Mouse (Mus musculus) induced T-regulatory cell, adult 2 months (primary cell): Measurements from ENCODE around the gene Gm11077.

Experiments
- DNase-seq: peaks from one replicate; pipeline ENCODE4 v3.0.0-alpha.2; 2012; ENCODE audit warnings: low read depth

Gm11077 gene

GRCm38 (mm10) chr6:140729272-140729671, at the start of gene Gm11077:
TSS of gene Gm11077 (plus strand) at chr6:140729284.
- DNase-seq, result no peak

DNA sequence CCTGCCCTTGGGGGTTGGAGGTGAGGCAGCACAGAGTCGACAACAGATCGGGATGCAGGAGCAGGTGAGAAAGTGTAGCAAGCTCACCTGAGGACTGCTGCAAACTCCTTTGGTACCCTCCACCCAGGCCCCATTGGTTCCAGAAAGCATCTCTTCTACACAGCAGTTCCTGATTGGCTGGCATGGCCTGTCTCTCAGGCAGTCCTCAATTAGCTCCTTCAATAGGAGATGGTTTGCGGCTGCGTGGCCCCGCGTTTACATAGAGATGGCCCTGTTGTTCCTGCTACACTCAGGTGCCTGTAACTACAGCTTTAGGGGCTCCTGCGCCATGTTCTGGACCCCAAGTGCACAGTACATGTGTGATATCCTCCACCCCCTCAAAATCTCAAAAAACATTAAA, 48.4 kb upstream of the Gm11077 start:
- DNase-seq, result no peak

DNA sequence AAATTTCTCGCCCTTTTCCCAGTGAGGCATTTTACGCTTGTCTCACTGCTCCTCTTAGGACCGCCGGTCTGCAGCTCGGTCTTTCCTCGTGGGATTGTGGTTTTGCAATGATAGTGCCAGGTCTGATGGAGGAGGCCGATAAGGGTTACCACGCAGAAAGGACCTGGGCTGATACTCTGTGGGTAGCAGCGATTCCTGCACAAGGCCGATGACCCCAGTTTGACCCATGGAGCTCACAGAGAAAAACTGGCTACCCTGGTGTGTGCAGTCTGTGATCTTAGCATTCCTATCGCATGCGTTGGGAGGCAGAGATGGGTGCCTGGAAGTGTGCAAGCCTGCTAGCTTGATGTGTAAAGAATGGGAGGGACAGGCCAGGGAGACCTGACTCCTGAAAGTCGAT, 46.3 kb upstream of the Gm11077 start:
- no peak for DNase-seq

- no peak for DNase-seq
These were observed 44.7 kb upstream of the Gm11077 start for GRCm38 (mm10) chr6:140684403-140684802.

DNA sequence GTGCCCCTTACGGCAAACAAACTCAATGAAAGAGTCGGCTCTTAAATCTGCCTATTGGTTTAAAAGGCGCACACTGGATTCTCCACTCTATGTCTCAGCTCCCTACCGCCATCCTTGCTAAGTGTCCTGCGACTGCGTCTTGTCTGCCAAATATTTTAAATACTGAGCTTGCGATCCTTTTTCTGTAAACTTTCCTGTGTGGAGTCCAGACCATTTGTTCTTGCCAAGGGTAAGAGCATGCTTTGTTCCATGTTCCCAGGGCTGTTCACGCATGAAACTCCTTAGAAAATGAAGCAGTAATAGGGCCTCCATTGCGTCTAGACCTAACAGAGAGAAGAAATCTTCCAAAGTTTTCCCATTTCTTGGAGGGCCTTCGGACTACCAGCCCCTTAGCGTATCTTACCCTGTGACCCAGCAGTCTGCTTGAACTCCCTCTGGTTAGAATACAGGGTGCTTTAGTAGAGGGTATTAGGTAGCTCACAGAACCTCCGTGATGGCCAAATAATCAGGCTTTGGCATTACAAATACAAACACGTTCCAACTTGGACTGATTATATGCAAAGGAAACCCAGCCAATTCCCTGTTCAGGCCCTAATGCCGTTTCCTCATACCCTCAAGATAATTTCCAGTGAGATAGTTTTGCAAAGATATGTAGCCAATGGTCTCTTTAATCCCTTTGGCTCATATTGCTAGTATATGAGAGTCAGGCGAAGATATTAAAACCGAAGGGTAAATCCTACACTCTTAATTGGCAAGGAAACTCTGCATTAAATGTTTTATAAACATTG, 39.3 kb upstream of the Gm11077 start:
- no peak for DNase-seq

DNA sequence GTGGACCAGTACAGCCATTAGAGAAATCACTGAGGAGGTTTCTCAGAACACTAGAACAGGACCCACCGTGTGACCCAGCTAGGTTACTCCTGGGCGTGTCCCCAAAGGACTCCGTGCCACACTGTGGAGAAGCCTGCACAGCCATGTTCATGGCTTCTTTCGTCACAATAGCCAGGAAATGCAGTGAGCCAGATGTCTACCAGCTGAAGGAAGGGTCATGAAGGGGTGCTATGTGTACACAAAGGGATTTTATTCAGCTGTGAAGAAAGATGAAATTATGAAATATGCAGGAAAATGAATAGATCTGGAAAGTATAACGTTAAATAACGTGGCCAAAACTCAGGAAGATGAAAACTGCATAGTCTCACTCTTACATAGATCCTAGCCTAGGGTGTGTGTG, 36.9 kb upstream of the Gm11077 start:
- no peak for DNase-seq

DNA sequence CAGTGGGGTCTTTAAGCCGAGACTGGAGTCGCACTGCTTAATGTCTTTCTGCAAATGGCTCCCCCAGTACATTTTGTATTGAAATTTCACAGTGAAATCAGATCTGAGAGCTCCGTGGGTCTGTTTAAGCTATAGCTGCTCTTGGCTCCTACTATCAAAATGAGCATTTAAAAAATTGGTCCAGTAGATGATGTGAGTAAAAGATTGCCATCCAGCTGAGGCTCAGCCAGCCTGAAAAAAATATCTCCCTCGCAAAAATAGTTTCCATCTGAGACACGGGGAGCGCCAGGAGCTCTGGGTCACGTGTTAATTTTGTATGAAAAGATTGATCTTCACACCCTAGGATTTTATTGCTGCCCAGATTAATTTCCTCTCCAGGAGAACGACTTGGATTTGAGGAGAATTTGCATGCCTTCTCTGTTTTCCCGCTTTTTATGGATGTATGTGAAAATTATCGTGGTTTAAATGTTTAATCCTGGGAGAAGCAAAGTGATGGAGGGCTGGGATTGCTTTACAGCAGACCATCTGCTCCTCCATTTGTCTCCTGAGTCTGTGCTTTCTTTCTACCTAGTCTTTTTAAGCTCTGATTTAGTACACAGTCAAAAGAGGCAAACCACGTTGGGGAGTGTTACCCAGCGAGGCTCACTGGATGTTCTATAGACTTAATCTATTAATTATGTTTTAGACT, 32.7 kb upstream of the Gm11077 start:
- no peak for DNase-seq

DNA sequence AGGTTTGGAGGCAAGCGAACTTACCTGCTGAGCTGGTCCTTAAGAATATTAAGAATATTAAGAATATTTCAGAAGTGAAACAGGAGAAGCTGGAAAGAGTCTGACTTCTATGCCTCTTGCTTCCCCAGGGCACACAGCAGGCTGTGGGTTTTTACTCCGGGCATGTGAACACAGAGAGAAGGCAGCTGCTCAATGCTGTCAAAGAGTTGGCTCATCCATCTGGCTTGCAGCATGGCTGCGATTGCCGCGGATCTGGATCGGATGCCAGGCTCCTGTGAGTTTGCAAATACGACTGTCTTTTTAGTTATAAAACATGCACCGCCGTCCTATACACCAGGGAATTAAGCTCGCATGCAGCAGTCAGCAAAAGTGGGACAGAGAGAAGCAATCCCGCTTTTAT, 31.1 kb upstream of the Gm11077 start:
- no peak for DNase-seq

DNA sequence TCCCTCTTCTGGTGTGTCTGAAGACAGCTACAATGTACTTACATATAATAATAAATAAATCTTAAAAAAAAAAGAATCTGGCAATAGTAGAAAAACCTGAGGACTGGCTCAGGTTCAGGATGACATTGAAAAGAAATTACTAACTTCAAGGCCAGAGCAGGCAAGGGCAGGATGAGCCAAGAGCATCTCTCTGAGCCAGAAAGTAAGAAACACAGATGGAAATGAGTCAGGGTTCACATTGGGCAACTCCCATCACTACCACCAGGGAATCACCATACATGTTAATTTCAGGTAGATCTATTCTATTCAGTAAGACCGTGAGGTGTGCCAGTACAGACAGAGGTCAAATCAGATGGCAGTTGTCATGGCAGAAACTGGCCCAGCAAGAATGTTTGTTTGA, 30.5 kb upstream of the Gm11077 start:
- DNase-seq, result no peak

DNA sequence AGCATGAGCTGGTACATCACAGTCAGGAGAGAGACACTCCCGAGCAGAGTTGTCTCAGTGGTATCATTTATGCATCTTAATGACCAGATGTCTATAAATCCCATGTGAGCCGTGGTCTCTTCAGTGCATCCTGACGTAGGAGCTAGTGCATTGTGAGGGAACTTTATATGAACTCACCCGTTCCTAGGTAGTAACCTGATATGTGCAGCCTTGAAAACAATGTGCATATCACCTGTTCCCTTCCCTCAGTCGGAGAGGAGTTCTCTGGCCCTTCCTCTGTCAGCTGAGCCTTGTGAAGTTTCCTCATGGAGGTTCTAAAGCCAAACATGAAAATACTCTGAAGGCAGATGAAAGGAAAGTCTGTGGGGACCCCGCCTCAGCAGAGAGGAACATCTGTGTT, 27.8 kb upstream of the Gm11077 start:
- DNase-seq, result no peak

DNA sequence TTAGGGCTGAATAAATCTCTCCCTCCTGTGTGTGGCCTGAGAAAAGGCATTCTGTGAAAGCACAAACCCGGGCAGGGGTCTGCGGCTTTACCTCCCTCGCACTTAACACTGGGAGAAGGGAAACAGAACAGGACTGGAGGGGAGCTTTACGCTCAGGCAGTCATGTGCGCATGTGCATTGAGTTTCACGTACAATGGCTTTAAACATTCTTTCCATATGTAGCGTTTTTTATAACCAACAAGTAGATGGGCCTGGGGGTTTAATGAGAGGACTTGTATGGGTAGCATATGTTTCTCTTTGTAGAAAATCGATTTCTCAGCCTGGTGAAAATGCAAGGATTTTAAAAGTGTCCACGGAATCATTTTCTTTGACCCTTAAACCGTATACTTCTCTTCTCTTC, 24.0 kb upstream of the Gm11077 start:
- no peak for DNase-seq

DNA sequence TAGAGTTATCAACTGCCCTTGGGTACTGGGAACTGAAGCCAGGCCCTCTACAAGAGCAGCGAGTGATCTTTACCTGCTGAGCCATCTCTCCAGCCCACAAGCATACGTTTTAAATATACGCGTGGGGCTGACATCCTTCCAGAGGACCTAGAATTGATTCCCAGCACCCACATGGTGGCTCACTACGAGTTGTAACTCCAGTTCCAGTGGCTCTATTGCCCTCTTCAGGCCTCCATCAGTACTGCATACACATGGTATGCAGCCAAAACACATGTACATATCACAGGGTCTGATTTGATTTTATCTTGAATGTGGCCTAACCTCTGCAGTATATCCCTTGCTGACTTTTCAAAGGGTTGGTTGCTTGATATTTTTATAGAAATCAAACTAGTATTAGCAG, 23.0 kb upstream of the Gm11077 start:
- DNase-seq, result no peak

DNA sequence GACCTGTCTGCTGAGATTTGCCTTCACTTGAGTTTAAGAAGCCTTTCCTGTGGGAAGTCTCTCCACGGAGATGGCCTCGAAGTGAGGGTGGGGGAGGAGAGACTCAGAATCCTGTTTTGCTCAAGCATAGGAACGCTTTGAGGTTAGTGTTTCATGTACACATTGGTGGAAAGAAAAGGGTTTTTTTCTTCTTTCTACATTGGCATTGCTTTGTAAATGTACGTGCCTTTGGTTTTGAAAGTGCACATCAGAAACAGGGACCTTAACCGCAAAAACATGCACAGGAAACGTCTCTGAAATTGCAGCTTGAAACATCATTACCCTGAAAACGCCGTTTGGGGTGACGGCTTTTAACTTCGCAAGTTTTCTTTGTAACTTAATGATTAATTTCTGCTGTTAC, 21.0 kb upstream of the Gm11077 start:
- DNase-seq, result peak; percentile 86

- peak; percentile 67 for DNase-seq
These were observed 19.5 kb upstream of the Gm11077 start for GRCm38 (mm10) chr6:140709415-140710107.

DNA sequence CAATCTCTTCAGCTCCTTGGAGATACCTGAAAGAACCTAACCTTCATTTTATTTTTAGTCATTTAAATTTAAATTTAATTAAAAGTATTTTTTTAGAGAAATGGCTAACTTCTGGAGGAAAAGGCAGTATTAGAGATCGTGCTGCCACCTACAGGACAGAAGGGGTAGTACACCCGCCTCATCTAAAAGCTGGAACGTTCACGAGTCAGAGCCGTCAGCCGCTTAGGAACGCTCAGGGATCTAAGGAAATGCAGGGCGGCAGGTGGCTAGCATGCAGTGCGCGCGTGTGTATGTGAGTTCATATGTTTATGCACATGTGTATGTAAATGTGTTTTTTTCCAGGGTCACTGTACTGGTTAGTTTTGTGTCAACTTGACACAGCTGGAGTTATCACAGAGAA, 16.3 kb upstream of the Gm11077 start:
- DNase-seq, result peak; percentile 80

DNA sequence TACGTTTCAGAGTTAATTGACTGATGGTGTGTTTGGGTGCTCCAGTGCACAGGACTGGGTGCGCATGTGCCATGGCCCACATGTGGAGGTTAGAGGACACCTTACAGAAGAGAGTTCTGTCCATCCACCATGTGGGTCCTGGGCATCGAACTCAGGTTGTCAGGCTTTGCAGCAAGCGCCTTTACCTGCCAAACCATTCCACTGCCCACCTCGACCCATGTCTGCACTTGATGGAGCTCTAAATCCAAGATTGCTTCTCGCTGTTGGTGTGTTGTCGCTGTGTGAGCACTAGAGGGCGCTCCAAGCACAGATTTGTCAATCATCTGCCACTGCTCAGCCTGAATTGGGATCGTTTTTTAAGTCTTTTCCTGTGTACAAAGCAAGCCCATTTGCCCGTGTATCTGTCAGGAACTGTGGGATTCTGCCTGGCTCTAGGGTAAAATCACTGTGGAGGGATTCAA, 14.1 kb upstream of the Gm11077 start:
- DNase-seq, result peak; percentile 87

DNA sequence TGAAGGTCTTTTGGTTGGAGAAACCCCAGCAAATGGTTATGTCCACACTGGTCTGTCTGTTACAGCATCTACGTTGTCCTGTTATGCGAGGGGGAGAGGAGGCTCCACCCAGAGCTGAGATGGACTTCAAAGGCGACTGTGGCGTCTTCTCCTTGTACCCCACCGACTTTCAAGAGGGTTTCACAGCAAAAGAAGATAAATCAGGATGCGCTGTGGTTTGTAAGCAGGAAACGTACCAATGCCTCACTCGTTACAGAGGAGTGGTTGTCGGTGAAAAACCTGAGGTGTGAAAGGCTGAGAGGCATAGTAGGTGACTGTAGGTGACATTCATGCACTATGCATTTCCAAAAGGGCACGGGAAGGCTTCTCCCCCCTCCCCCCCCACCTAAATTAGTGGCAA, 7.0 kb upstream of the Gm11077 start:
- DNase-seq, result peak; percentile 53

DNA sequence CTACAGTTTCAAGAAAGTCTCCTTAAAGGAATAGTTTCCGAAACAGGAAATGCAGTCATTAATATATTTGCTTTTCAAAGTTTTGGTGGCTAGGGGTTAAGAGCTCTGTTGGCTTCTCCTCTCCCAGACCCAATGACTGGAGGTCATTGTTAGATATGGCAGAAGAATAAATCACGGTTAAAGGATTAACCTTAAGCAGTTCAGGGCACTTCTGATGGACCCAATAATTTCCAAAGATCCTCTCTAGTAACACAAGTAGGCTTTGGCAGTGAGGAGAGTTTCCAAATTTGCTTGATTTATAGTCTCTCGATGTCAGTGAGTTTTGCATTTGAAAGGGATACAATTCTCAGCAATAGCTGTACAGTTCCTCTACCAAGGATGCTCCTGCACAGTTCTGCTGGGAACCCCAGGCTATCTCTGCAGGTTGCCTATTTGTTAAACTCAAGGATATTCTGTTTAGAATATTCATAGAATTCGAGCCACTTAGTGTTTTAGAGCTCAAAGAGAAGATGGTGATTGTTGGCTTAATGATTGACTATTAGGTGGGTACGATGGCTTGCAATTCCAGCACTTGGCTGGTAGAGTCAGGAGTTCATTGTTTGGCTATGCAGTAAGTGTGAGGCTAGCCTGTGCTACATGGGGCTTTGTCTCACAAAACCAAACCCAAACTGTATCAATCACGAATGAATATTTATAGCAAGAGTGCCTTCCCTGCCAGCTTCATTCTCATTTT, 1.8 kb downstream of the Gm11077 start:
- DNase-seq, result no peak

GRCm38 (mm10) chr6:140731402-140731730, 2.3 kb downstream of the Gm11077 start:
- DNase-seq, result no peak

- no peak for DNase-seq
These were observed 4.0 kb downstream of the Gm11077 start for GRCm38 (mm10) chr6:140732971-140733640.

DNA sequence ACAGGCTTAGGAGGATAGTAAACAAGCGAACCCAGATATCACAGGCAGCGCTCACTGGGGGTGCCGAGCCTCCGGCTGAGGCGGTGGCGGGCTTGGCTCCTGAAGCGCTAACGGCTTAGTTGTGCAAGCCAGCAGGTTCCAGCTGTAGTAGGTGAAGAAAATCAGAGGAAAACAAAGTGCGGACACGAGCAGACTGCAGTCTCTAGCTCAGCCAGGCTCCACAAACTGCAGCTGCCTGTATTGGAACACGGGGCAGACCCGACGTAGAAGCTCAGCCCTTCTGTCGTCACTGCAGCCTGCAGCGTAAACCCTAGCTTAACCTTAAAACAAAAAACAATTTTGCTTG, 4.5 kb downstream of the Gm11077 start:
- no peak for DNase-seq

DNA sequence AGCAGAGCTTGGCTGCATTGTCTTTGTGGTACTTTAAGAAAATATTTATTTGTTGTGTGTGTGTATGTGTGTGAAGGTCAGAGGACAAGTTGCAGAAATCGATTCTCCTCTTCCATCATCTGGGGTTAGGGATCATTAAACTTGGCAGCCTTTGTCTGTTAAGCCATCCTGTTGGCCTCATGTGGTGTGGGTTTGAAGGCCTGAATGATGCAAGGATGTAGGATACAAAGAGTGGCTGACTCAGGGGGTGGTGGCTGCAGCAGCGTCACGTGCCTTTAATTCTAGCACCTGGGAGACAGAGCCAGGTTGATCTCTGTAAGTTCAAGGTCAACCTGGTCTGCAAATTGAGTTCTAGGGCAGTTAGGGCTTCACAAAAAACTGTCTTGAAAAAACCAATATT, 16.5 kb downstream of the Gm11077 start:
- no peak for DNase-seq
